11 mouse cellular contexts compared by ENCODE assay signal in the genomic region with DNA sequence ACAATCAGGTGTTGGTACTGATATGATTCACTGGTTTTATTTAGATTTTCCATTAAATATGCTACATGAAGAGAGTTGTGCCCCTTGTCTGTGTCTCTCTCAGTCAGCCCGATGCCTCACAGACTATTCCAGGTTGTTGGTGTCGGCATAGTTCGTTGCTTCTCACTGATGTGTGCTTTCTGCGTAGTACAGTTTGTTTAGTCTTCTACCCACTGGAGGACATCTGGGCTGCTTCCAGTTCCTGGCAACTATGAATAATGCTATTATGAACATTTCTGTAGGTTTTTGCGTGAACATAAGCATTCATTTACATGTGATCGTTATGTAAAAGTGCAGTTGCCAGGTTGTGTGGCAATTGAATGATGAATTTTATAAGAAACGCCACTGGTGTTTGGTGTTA.
"Had no signal": no experiment of that assay in that cellular context is flagged by ENCODE, and none has a peak within 500 bp of the region (broad histone marks: within the 10 kb centered on the region; RNA-seq: fewer than 3 reads in every experiment).

No protein-coding gene starts in this region.

- H3K9me3 ChIP-seq: limb, embryonic 13.5 days; midbrain, embryonic 12.5 days had no signal

- H3K27ac ChIP-seq: limb, embryonic 13.5 days; liver, embryonic 14.5 days; midbrain, embryonic 12.5 days had no signal

- H3K4me3 ChIP-seq: limb, embryonic 13.5 days; midbrain, embryonic 12.5 days had no signal

- DNase-seq: kidney, adult 8-10 months; kidney, postnatal 25 days; lung, adult 18-20 months; spleen, adult 18-20 months; thymus, adult 2 months; thymus, postnatal 25 days had no signal

- H3K4me2 ChIP-seq: limb, embryonic 13.5 days; midbrain, embryonic 12.5 days had no signal

- H3K36me3 ChIP-seq: limb, embryonic 13.5 days; midbrain, embryonic 12.5 days had no signal

- H3K4me1 ChIP-seq: limb, embryonic 13.5 days; midbrain, embryonic 12.5 days had no signal

- H3K27me3 ChIP-seq: limb, embryonic 13.5 days; midbrain, embryonic 12.5 days had no signal

- H3K9ac ChIP-seq: limb, embryonic 13.5 days; liver, embryonic 14.5 days; midbrain, embryonic 12.5 days had no signal

- ATAC-seq: intestine, embryonic 16.5 days; midbrain, embryonic 16.5 days had no signal
